Mouse (Mus musculus) layer of hippocampus, postnatal 14 days (tissue): ENCODE measurements at regions not wholly inside any gene's neighbourhood (a gene's known extent, or its start where the extent isn't known, plus 50 kb on each side); places are given as distances from the start of the nearest gene placed in this dataset.

Experiments used
- DNase-seq, 2 experiments: peaks; one replicate each; pipeline ENCODE4 v3.0.0; 2021 to 2022; ENCODE audit warnings: low spot score in 2 of 2, mixed read lengths in 1 of 2

- DNase-seq, result no peak
Measured at GRCm38 (mm10) chr4:67796050-67796449, 968.7 kb downstream of the Tlr4 start.
